Mouse (Mus musculus) forelimb bud, embryonic 11.5 days (tissue): ENCODE measurements at regions not wholly inside any gene's neighbourhood (a gene's known extent, or its start where the extent isn't known, plus 50 kb on each side); places are given as distances from the start of the nearest gene placed in this dataset.
"Not testable (repeated sequence)": the region's sequence is repeated elsewhere in the genome, so short reads cannot be mapped to it uniquely, and the experiment has no call there.

Experiments
- DNase-seq: peaks from one replicate; pipeline ENCODE4 v3.0.0-alpha.2; 2012; ENCODE audit warnings: low read depth, low spot score

DNA sequence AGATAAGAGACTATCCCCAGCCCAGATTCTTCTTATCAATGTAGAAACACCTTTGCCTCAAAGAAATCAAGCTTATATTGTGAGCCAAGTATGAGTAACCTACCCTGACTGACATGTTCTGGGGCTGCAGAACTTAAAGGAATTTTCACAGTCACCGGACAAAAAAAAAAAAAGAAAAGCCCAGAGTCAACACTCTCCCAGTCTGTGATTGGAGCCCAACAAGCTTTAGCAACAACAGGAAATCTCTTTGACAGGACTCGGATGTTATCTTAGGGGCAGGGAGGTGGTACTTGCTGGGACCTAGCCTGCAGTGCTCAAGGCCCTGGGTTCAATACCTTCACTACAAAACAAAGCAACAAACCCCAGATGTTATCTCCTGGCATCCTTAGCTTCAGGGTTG is 114.2 kb downstream of the Nectin1 start:
- no peak for DNase-seq

DNA sequence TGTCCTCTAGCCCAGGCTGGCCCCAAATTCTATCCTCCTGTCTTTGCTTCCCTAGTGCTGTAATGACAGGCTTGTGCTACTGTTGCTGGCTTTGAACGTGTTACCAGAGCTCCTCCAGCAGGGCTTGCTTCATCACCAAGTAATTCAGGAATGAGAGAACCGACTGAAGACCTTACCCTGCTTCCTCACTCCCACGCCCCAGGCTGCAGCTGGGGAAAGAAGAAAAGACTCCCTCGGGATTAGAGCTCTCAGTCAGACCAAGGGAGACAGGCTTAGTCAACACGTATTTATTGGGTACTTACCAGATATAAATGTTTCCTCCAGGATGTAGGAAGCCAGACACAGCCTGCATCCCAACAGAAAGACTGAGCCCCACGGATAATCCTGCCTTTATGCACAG is 115.0 kb downstream of the Nectin1 start:
- no peak for DNase-seq

DNA sequence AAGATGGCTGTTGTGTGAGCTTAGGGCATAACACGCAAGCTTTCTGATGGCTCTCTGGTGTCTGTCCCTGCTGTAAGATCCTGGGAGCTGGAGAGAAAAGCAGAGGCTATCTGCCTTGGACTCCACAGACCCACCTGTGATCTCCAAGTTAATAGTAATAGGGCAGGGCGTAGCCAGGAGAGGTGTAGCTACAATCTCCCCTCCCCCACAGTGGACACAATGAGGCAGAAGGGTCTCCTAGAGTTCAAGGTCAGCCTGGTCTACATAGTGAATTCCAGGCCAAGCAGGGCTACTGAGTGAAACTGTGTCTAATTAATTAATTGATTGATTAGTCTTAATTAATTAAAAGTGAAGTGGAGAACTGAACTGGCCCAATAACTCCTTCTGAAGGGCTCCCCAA is 116.5 kb downstream of the Nectin1 start:
- DNase-seq = no peak

DNA sequence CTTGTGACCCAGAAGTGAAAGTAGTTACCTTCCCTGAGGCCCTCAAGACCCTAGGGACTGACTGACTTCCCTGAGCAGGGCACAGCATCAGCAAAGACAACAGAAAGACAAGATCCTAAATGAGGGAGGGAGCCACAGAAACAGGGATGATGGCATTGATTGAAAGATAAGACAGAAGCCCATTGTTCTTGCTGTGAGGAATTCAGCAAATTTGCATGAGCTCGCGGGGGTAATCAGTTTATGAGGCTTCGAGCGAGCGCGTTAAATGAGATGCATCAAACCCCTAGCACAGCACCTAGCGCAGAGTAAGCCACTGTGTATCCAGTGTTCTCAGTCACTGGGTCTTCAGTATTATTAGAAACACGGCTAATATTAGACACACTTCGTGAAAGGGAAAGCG is 117.6 kb downstream of the Nectin1 start:
- no peak for DNase-seq

DNA sequence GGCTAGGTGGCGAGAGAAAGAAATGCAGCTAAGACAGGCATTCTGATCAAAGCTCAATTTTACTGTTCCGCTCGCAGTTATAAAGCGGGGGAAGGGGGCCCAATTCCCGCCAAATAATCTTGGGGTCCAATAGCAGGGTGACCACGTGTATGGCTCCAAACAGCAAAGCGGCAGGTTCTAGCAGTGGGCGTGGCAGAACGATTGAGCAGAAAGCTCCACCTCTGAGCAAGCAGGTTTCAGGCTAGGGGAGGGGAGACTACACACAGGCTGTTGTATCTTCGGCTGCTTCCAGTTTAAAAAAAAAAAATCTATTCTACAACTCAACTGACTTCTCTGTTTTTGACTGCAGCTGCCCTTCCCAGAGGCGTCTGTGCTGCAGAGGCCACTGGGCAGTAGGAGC is 118.2 kb downstream of the Nectin1 start:
- not testable (repeated sequence) for DNase-seq

- DNase-seq = no peak
Observed at GRCm38 (mm10) chr9:43863609-43864397, 120.0 kb downstream of the Nectin1 start.

DNA sequence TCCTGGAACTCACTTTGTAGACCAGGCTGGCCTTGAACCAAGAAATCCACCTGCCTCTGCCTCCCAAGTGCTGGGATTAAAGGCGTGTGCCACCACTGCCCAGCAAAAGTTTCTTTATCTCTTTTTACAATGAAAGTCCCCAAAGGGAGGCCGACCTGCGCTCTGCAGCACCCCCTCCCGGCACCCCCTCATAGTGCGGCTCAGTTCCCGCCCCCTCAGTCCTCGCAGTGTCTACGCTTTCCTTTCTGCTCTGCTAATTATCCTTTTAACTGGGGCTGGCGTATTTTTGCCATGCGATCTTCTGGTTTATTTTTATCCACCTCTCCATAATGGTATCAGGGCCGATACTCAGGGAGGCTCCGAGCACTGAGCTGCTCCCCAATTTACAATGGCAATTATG is 123.0 kb downstream of the Nectin1 start:
- DNase-seq = no peak

- no peak for DNase-seq
Observed at GRCm38 (mm10) chr9:43873841-43874240, 130.1 kb downstream of the Nectin1 start.

DNA sequence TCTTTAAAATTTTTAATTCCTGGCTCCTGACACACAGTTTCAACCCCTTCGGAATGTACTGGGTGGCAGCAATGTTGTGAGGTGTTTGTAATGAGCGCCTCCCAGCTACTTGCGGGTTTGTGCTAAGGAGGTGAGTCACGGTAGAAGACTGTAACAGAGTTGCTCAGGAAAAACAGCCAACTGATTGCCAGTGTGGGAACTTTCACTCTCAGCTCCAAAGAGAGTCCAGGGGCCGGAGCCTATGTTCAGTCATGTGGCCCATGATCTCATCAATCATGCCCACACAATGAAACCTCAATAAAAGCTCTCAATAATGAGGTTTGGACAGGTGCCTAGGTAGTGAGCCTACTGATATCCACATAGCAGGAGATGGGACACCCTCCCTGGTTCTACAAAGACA is 130.5 kb downstream of the Nectin1 start:
- no peak for DNase-seq

- no peak for DNase-seq
Observed at GRCm38 (mm10) chr9:43879220-43879968, 135.6 kb downstream of the Nectin1 start.

- no peak for DNase-seq
Observed at GRCm38 (mm10) chr9:43879969-43880396, 136.2 kb downstream of the Nectin1 start.

- DNase-seq = no peak
Observed at GRCm38 (mm10) chr9:43893086-43893485, 149.3 kb downstream of the Nectin1 start.

DNA sequence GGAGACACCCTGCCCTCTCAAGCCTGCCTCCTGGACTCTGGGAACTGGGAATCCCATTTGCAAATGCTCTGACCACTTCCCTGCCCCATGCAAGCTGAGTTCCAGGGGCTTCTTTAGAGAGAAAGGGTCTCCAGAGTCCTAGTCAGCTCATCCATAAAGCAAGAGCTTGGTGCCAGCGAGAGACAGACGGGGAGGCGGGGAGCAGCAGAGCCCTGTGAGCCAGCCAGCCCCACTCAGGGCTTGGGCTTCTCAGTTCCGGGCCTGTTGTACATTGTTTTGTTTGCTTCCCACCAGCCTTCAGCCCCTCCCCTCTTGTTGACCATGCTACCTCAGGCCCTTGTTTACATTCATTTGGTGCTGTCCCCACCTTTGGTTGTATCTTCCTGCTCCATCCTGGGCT is 143.9 kb upstream of the Thy1 start:
- no peak for DNase-seq

- DNase-seq = peak; percentile 19
Observed at GRCm38 (mm10) chr9:43908325-43908724, 134.9 kb upstream of the Thy1 start.

GRCm38 (mm10) chr9:43915015-43915414 is 128.2 kb upstream of the Thy1 start:
- peak; percentile 43 for DNase-seq

GRCm38 (mm10) chr9:43917467-43917866 is 125.7 kb upstream of the Thy1 start:
- DNase-seq = no peak

DNA sequence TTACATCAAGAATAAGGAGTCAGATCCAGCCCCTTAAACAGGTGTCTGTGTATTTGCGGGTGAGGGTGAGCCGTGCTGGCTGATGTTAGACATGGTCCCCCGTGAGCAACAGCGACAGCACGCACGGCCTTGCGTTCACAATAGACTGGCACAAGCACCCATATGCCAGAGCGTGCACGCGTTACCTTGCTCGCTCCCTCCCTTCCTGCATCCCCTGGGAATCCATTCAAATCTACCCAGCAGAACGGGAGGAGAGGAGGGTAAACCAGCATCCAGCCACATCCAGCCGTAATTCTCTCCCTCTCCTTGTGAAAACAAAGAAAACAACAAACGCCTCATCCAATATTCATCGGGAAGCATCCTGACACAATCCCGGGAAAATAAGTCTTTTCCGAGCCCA is 124.2 kb upstream of the Thy1 start:
- no peak for DNase-seq

GRCm38 (mm10) chr9:43920053-43920754 is 123.0 kb upstream of the Thy1 start:
- peak; percentile 53 for DNase-seq

- DNase-seq = no peak
Observed at GRCm38 (mm10) chr9:43922231-43922630, 121.0 kb upstream of the Thy1 start.

DNA sequence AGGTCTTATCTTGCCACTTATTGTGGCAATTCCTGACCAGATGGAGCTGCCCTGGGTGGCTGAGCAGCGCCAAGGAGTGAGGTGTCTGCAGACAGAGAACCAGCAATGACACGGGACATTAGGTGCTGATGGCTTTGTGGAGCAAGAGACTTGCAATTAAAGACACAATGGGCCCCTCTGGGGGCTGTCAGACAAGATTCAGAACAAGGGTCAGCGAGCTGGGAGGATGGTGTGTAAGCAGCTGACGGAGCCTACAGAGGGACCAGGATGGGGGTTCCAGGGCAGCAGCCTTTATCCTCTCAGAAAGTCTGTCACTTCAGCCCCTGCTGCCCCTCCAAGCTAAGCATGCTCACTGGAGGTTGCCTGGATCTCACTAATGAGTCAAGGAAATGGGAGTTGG is 120.1 kb upstream of the Thy1 start:
- DNase-seq = no peak

DNA sequence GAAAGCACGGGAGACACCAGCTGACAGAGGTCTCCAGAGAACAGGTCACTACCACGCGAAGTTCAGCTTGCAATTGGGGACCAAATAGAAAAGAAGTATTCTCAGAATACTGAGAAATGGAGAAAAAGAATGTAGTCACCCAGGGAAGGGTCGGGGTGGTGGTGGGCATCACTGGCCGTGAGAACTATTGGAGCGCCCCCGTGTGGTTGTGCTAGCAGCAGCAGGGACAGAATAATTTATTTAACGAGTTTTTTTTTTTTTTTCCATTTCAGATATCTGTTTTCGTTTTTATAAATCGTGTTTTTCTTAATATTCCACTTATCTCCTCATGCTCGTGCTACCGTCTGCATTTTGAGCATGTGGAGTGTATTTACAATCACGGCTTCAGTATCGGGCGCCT is 118.4 kb upstream of the Thy1 start:
- DNase-seq = no peak

- DNase-seq = no peak
Observed at GRCm38 (mm10) chr9:43929312-43930036, 113.7 kb upstream of the Thy1 start.
